Mouse (Mus musculus): Measurements from ENCODE around the gene Tpm4. TPM values are rescaled to one million over a fixed set of nuclear protein-coding genes. Genes with fewer than 3 reads are reported as not detected.
A peak's percentile ranks its signal among the peaks of the same experiment; 100 is the strongest.

Tpm4 gene
- polyA plus RNA-seq, 1 experiment from 2014 or later: 604 TPM

DNA sequence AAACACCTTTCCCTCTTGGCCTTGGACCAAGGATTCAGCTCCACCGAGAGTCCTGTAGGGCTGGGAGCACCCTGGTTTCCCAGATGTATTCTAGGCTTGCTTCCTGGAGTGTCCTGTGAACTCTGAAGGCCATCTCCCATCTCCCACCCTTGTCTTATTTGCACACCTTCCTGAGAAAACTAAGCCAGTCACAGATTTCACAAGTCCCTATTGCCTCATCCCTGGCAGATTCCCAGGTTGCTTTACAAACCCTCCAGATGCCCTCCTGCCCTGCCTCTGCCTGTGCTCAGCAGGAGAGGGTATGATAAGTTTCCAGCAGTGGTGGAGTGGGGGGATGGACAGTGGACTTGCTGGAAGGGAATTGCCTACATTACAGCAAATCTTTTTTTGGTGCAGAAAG lies 11.3 kb downstream of the Tpm4 start:
- no peak for TF ChIP-seq CTCF (IDR thresholded peaks at IDR 0.05; ENCODE audit: low read depth)
- DNase-seq (ENCODE audit: low spot score): no peak
- H3K27me3 ChIP-seq (ENCODE audit: insufficient read depth, low read length): no peaks in the 10 kb centered on the region
- H3K4me1 ChIP-seq (replicated peaks; ENCODE audit: insufficient read depth, low read length): no peaks in the 10 kb centered on the region
- H3K4me3 ChIP-seq (replicated peaks; ENCODE audit: low read depth, low read length): no peak overlapping the region
- no peak overlapping the region for H3K4me2 ChIP-seq (ENCODE audit: low read length)
- 91% methylated on average over 1 of the region's 1 CpGs for WGBS
- H3K9ac ChIP-seq (ENCODE audit: low read depth, low read length): no peak overlapping the region
- peaks cover 76% of the 10 kb centered on the region for H3K36me3 ChIP-seq (ENCODE audit: insufficient read depth, low read length)
- no peaks in the 10 kb centered on the region for H3K9me3 ChIP-seq (replicated peaks; ENCODE audit: low read length)
- no peak for ATAC-seq (replicated peaks; ENCODE audit: low FRiP score, low read depth)
- no peak overlapping the region for H3K27ac ChIP-seq

DNA sequence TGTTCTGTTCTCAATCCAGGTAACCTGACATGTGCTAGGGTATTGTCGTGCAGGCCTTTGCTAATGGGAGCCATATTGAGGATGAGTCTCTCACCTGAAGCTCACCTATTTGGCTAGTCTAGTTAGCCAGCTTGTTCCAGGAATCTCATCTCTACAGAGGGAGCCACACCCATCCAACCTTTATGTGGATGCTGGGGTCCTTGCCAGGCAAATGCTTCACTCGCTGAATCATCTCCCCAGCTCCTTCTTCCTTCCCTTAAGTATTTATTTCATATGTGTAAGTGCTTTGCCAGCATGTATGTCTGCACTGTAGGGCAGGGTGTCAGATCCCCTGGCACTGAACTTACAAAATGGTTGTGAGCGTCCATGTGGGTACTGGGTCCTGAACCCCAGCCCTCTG lies 11.8 kb downstream of the Tpm4 start:
- Histone ChIP-seq H3K9ac (ENCODE audit: low read depth, low read length) (no peak overlapping the region), H3K36me3 (ENCODE audit: insufficient read depth, low read length) (peaks cover 78% of the 10 kb centered on the region), H3K27me3 (ENCODE audit: insufficient read depth, low read length) (no peaks in the 10 kb centered on the region), H3K9me3 (replicated peaks; ENCODE audit: low read length) (no peaks in the 10 kb centered on the region), H3K4me3 (replicated peaks; ENCODE audit: low read depth, low read length) (no peak overlapping the region), H3K27ac (no peak overlapping the region), H3K4me2 (ENCODE audit: low read length) (no peak overlapping the region), H3K4me1 (replicated peaks; ENCODE audit: insufficient read depth, low read length) (no peaks in the 10 kb centered on the region)
- ATAC-seq (replicated peaks; ENCODE audit: low FRiP score, low read depth) (no peak), DNase-seq (ENCODE audit: low spot score) (no peak)
- whole genome bisulfite sequencing: 92% methylated on average over 3 of the region's 3 CpGs
- no peak for TF ChIP-seq CTCF (IDR thresholded peaks at IDR 0.05; ENCODE audit: low read depth)

DNA sequence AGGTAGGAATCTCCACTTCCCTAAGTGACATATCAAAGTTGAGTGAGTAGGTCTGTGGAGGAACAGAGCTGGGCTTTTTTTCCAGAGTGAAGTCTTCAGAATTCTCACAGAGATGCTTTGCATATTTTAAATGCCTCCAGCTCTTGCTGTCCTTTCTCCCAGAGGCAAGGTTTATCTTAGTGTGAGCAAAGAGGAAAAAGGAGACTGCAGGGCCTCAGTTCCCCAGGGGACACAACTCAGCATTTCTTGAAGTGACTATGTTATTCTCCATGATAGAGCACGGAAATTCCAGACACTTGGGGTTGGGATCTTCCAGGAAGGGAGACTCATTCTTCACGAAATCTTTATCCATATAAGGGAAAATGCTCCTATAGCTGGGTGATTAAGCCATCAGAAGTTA lies 12.5 kb downstream of the Tpm4 start:
- H3K4me2 ChIP-seq (ENCODE audit: low read length): no peak overlapping the region
- no peaks in the 10 kb centered on the region for H3K4me1 ChIP-seq (replicated peaks; ENCODE audit: insufficient read depth, low read length)
- 70% methylated on average over 2 of the region's 2 CpGs for WGBS
- no peak overlapping the region for H3K4me3 ChIP-seq (replicated peaks; ENCODE audit: low read depth, low read length)
- no peak overlapping the region for H3K27ac ChIP-seq
- DNase-seq (ENCODE audit: low spot score) (peak; percentile 50), ATAC-seq (replicated peaks; ENCODE audit: low FRiP score, low read depth) (no peak)
- H3K9me3 ChIP-seq (replicated peaks; ENCODE audit: low read length): no peaks in the 10 kb centered on the region
- H3K27me3 ChIP-seq (ENCODE audit: insufficient read depth, low read length): no peaks in the 10 kb centered on the region
- H3K36me3 ChIP-seq (ENCODE audit: insufficient read depth, low read length): peaks cover 76% of the 10 kb centered on the region
- no peak for TF ChIP-seq CTCF (IDR thresholded peaks at IDR 0.05; ENCODE audit: low read depth)
- H3K9ac ChIP-seq (ENCODE audit: low read depth, low read length): no peak overlapping the region

DNA sequence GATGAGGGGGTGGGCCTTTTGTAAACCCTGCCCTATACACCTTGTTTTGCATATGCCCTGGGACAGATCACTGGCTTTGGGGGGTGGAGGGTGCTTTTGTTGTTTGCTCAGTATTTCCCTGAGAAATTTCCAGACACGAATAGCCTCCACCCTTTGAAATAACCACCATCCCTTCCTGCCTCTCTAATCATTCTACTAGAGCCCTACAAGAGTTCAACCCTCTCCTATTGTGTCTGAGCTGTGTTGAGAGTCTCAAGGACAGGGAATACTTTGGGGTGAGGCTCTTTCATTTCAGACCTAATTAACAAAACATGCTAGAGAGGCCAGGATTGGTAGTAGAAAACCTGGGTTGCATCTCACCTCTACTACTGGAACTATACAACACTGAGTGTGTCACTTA lies 14.3 kb downstream of the Tpm4 start:
- H3K4me1 ChIP-seq (replicated peaks; ENCODE audit: insufficient read depth, low read length): no peaks in the 10 kb centered on the region
- no peak overlapping the region for H3K9ac ChIP-seq (ENCODE audit: low read depth, low read length)
- no peak overlapping the region for H3K4me3 ChIP-seq (replicated peaks; ENCODE audit: low read depth, low read length)
- no peaks in the 10 kb centered on the region for H3K9me3 ChIP-seq (replicated peaks; ENCODE audit: low read length)
- DNase-seq (ENCODE audit: low spot score) (no peak), ATAC-seq (replicated peaks; ENCODE audit: low FRiP score, low read depth) (no peak)
- no peaks in the 10 kb centered on the region for H3K27me3 ChIP-seq (ENCODE audit: insufficient read depth, low read length)
- TF ChIP-seq CTCF (IDR thresholded peaks at IDR 0.05; ENCODE audit: low read depth): no peak
- no peak overlapping the region for H3K4me2 ChIP-seq (ENCODE audit: low read length)
- WGBS: 85% methylated on average over 1 of the region's 1 CpGs
- H3K36me3 ChIP-seq (ENCODE audit: insufficient read depth, low read length): peaks cover 66% of the 10 kb centered on the region
- no peak overlapping the region for H3K27ac ChIP-seq

DNA sequence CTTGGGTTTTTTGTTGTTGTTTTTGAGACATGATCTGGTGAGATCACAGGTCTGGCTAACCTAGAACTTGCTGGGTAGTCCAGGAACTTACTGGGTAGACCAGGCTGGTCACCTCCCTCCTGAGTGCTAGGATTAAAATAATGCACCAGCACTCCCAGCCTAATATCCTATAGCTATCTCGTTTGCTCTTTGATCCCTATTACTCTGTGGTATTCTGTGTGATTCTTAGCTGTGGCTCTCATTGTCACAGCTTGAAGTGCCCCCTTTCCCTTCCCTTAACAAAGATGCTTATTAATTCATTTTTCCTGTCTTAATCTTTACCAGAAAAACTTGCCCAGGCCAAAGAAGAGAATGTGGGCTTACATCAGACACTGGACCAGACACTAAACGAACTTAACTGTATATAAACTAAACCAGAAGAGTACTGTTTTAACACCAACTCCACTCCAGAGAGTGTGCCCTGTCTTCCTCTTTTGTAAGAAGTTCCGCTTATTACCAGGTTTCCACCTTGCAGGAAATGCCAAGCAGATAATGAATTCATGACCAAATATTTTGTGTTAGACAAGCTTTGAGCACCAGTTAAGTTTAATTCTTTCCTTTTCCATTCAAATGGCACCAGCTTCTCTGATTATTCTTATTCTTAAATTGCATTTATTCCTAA lies 16.8 kb downstream of the Tpm4 start:
- H3K36me3 ChIP-seq (ENCODE audit: insufficient read depth, low read length): peaks cover 48% of the 10 kb centered on the region
- WGBS: 78% methylated on average over 3 of the region's 3 CpGs
- no peaks in the 10 kb centered on the region for H3K4me1 ChIP-seq (replicated peaks; ENCODE audit: insufficient read depth, low read length)
- DNase-seq (ENCODE audit: low spot score): no peak
- no peak overlapping the region for H3K4me2 ChIP-seq (ENCODE audit: low read length)
- H3K27me3 ChIP-seq (ENCODE audit: insufficient read depth, low read length): no peaks in the 10 kb centered on the region
- H3K27ac ChIP-seq: no peak overlapping the region
- ATAC-seq (replicated peaks; ENCODE audit: low FRiP score, low read depth): no peak
- no peak overlapping the region for H3K4me3 ChIP-seq (replicated peaks; ENCODE audit: low read depth, low read length)
- no peaks in the 10 kb centered on the region for H3K9me3 ChIP-seq (replicated peaks; ENCODE audit: low read length)
- TF ChIP-seq CTCF (IDR thresholded peaks at IDR 0.05; ENCODE audit: low read depth): no peak
- H3K9ac ChIP-seq (ENCODE audit: low read depth, low read length): no peak overlapping the region

DNA sequence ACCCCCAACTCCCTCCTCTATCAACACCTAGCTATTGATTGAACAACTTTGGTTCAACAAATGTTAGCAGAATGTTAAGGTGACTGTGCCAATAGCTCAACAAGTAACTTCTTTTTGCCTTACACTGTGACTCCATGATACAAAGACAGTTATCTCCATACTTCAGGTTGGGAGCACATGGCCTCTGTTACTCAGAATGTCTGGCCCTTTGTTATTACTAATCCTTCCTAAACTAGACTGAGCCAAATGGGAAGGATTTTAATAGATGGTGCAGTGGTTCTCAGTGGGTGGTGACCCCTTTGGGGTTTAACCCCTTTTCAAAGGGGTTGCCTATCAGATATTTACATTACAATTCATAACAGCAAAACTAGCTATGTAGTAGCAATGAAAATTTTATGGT lies 18.6 kb downstream of the Tpm4 start:
- no peak for ATAC-seq (replicated peaks; ENCODE audit: low FRiP score, low read depth)
- no peak for DNase-seq (ENCODE audit: low spot score)
- H3K4me1 ChIP-seq (replicated peaks; ENCODE audit: insufficient read depth, low read length): no peaks in the 10 kb centered on the region
- H3K9ac ChIP-seq (ENCODE audit: low read depth, low read length): no peak overlapping the region
- peaks cover 31% of the 10 kb centered on the region for H3K36me3 ChIP-seq (ENCODE audit: insufficient read depth, low read length)
- H3K27ac ChIP-seq: no peak overlapping the region
- H3K27me3 ChIP-seq (ENCODE audit: insufficient read depth, low read length): no peaks in the 10 kb centered on the region
- no peak overlapping the region for H3K4me2 ChIP-seq (ENCODE audit: low read length)
- no peak for TF ChIP-seq CTCF (IDR thresholded peaks at IDR 0.05; ENCODE audit: low read depth)
- no peak overlapping the region for H3K4me3 ChIP-seq (replicated peaks; ENCODE audit: low read depth, low read length)
- no peaks in the 10 kb centered on the region for H3K9me3 ChIP-seq (replicated peaks; ENCODE audit: low read length)

DNA sequence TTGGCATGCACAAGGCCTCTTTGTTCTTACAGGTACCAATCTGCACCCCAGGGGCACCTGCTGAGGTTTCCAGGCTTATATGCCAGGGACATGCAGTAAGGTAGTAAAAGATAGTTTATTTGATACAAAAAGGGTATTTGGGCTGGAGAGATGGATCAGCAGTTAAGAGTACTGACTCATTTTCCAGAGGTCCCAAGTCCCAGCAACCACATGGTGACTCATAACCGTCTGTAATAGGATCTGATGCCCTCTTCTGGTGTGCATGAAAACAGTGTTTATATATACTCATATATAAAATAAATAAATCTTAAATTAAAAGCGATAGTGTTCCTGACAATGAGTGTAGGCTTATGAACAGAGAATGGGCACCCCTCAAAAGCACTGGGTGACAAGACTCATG lies 23.3 kb downstream of the Tpm4 start:
- peaks cover 15% of the 10 kb centered on the region; the same call in 1 of the 2 replicates for H3K4me1 ChIP-seq (replicated peaks; ENCODE audit: insufficient read depth, low read length)
- peaks cover 7% of the 10 kb centered on the region; the same call in 1 of the 2 replicates for H3K36me3 ChIP-seq (ENCODE audit: insufficient read depth, low read length)
- H3K9ac ChIP-seq (ENCODE audit: low read depth, low read length): no peak overlapping the region
- H3K27ac ChIP-seq: no peak overlapping the region
- DNase-seq (ENCODE audit: low spot score) (no peak), ATAC-seq (replicated peaks; ENCODE audit: low FRiP score, low read depth) (no peak)
- H3K27me3 ChIP-seq (ENCODE audit: insufficient read depth, low read length): no peaks in the 10 kb centered on the region
- 84% methylated on average over 2 of the region's 2 CpGs for WGBS
- H3K4me3 ChIP-seq (replicated peaks; ENCODE audit: low read depth, low read length): no peak overlapping the region
- no peak for TF ChIP-seq CTCF (IDR thresholded peaks at IDR 0.05; ENCODE audit: low read depth)
- H3K9me3 ChIP-seq (replicated peaks; ENCODE audit: low read length): no peaks in the 10 kb centered on the region
- H3K4me2 ChIP-seq (ENCODE audit: low read length): no peak overlapping the region
